Mouse (Mus musculus) T-helper 2 cell (primary cell): ENCODE measurements around the gene Hoxa5.

Experiments
- in situ Hi-C: fragments of 300-600 bp; cut with MboI, MseI; formaldehyde crosslinking; loops from one replicate; pipeline ENCODE4 v1.15.1; 2025; ENCODE audit warnings: high pct_unique_total_duplicates

Hoxa5 gene

DNA sequence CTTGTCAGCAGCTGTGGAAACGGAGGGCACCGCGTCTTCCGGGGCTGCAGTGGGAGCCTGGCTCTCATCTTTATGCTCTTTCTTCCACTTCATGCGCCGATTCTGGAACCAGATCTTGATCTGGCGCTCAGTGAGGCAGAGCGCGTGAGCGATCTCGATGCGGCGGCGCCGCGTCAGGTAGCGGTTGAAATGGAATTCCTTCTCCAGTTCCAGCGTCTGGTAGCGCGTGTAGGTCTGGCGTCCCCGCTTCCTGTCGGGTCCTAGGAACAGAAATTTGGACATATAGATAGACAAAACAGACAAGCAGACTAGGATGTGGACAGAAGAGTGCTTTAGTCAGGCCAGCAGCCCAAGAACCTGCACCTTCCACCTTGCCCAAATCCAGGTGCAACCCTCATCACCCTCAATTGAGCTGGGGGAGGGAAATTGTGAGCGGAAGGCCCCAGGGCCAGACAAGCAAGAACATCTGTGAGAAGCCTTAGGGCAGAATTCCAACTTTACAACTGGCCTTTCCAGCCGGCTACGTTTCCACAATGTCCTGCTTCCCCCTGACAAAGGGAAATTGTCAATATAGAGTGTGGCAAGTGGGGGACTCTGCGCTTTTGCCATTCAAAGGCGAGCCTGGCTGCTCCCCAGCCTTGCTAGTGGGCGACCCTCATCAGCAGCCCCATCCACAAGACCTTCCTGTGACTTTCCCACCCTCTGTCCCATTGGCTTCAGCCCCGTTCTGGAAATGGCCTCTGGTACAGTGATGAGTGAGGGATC, 11.6 kb upstream of the Hoxa5 start:
- in situ Hi-C loops = loop anchor here (5.0 kb wide), 1 partner anchor 36 kb away; no protein-coding TSS in a partner anchor

DNA sequence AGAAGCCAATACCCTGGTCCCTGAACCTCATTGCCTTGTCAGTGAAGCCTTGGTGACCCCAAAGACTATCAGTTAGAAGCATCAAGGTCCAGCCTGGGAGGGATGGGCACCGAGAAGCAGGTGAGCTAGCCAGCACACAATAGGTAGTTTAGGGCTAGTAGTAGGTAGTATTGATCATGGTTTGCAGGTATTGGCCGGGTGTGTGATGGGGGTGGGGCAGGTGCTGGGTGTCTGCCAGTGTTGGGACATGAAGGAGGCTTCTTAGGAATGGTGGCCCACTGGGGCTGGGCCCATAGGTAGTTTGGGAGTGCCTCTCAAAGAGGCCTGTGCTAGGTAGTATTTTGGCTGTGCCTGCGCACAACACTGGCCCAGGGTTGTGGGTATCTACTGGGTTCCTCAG, 10.7 kb upstream of the Hoxa5 start:
- in situ Hi-C loops = loop anchor here (5.0 kb wide), 1 partner anchor 37 kb away; no protein-coding TSS in a partner anchor

DNA sequence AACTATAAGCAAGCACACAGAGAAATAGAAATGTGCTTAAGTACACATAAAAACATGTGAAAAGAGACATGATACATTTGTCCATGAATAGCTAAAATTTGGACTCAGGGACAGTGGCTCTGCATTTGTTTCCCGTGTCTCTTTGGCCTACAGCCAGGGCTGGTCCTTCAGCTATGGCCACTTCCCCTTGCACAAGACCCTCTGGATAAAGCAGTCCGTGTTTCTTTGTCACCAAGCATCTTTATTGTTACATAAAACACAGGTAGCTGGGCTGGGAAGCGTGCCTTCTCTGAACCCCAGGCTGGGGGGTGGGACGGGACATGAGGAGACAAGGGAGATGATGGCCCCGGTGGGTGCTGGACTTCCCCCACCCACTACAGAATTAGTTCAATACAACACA, 9.9 kb upstream of the Hoxa5 start:
- in situ Hi-C loops = loop anchor here (5.0 kb wide), 1 partner anchor 197 kb away; no protein-coding TSS in a partner anchor

DNA sequence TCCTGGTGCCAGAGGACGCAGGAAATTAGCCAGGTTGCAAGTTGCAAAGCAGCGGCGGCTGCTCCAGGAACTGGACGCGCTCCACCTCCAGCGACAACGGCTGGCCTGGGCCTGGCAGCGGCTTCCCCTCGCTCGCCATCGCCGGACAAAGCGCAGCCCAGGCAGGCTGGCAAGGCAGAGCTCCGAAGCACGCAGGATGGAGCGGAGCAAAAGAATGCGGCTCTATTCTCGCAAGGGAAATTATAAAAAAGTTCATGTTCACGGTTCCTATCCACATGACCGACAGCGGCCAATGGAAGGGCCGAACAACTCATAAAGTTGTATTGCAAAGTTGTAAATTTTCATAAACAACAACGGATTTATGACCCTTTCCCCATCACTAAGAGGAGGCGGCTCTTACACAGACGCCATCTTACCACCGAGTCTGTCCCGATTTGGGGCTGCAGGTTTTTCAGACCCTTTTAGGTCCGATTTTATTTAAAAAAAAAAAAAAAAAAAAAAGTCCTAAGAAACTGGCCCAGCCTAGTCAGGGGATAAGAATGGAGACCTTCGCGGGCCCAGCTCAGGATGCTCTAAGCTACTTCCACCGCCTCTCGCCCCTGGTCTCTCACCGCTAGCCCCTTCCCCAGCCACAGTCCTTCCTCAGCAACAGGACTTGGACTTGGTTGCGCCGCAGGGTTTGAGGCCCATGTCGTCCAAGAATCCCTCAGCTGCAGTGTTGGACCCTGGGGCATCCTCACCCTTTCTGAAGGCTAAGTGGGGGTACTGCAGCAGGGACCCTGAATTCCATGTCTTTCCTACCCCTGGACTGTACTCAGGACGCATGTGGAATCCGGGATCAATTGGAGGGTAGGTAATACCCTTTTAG, 9.0 kb upstream of the Hoxa5 start, which contains the start of the genes Hoxa3 and Gm28308:
Gene Hoxa3, minus strand, starts transcription at position 218 of the 868 bp plus-strand sequence.
Gene Gm28308, minus strand, starts transcription at position 221 of the 868 bp plus-strand sequence.
- in situ Hi-C loops = loop anchor here (5.0 kb wide), 1 partner anchor 196 kb away; no protein-coding TSS in a partner anchor

DNA sequence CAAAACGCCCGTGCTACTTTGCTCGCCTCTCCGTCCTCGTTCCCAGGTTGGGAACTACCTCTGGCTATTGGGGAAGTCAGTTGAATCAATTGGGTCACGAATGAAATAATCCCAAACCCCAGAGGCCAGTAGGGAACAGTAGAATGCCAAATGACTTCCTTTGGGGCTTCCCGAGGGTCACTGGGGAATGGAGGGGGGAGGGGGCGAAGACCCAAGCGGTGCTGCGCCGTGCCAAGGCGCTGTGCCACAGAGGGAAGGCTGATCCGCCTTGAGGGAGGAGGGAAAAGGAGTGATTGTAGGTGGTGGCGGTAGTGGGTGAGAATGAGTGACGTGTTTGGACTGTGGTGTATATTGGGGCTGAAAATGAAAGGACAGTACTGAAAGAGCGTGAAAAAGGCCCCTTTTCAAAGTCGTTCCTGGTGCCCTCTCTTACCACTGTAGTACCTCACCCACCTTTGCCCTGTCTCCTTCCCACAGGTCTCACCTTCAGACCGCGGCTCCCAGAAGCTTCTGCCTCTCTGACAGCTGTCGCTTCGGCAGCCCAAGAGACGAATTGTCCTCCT, 8.2 kb upstream of the Hoxa5 start:
- in situ Hi-C loops = loop anchor here (5.0 kb wide), 1 partner anchor 195 kb away; no protein-coding TSS in a partner anchor

DNA sequence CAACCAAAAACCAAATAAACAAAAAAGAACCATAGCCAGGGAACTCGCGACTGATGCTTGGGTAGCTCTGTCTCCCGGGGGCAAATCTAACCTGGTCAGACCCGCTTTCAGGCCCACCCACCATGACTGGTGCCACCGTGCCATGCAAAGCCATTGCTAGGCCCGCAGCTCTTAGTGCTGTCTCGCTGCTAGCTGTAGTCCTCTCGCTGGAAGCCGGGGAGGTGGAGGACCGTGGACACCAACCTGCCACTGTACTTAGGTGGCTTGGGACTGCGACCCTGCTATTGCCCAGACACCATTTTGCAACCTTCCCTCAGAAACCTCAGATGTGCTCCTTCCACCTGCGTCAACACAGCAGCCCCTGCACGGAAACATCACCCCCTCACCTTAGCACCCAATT, 7.6 kb upstream of the Hoxa5 start:
- in situ Hi-C loops = loop anchor here (5.0 kb wide), 1 partner anchor 195 kb away; no protein-coding TSS in a partner anchor

DNA sequence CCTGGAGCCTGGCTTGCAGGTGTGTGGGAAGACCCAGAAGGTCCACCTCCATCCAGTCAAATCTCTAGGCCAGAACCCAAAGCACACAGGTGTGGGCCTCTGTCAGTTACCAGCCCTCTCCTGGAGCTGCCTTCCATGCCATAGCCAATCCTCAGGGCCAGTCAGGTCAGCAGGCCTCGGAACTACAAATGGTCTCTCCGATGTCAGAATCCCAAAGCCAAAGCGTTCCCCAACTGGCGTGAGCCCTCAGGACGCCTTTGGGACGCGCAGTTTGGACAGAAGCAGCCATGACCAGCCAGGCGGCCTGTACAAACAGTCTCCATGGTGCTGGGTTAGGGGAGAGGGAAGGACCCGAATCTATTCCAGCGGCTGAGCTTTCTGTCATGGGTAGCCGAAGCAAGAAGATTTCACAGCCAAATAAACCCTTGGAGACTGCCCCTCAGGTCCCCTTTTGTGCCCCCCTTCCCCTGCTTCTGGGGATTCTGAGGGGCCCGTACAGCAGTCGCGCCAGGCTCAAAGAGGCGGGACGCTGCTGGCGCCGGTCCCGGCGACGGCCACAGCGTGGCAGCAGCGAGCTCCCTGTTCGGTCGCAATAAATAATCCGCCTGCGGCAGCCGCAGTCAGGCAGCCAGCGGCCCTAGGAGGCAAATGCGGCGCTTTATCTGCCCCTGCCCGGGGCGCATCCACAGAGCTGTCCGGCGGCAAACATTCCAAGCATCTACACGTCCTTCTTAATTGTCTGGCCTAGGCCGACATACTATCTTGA, 7.0 kb upstream of the Hoxa5 start:
- in situ Hi-C loops = loop anchor here (5.0 kb wide), 1 partner anchor 194 kb away; no protein-coding TSS in a partner anchor

DNA sequence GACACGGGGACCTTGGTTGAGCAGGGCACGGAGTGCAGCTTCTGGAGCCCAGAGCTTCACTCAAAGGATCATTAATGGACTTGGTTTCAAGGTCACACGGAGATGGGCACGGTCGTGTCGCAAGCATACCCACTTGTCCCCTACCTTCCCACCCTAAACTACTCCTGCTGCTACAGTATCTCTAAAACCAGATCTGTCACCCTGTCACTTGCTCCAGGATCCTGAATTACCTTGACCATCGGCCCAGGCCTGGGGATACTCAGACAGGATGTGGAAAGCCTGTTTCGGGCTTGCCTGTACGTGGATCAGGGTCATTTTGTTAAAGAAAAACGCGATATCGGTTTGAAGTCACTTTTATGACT, 5.3 kb upstream of the Hoxa5 start:
- in situ Hi-C loops = loop anchor here (5.0 kb wide), 1 partner anchor 192 kb away; no protein-coding TSS in a partner anchor

DNA sequence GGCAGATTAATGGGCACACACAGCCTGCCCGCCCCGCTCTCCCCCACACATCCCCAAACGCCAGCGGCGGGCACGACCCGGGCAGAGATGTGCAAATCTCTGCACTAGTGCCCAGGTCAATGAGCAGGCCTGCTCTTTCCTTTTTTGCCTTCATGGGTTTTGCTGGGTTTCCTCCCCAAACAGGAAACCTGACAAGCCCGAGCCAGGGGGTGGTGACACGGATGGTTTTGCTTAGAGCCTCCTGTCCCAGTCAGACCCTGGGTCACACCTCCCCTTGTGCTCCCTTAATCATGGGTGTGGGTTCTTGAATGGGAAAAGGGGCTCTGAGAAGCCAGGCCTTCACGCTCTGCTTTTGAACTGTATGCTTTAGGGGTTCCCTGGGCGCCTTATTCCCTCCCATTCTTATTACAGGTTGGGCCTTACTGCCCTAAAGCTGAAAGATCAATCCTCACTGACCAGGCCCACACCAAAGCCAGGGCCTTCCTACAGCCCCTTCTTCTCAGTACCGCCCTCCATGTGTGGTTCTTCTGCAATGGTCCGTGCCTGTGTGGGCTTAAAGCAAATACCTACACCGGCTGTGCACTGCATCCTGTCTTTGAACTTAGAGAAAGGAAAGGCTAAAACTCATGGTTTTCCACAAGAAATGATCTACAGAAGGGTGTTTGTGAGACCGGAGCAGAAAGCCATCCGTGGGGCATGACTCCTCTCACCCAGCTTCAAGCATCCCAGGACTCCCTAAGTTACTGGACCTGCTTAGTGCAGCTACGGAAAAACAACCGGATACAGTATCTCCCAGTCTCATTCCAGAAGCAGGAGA, 4.7 kb upstream of the Hoxa5 start:
- in situ Hi-C loops = no loop called here

DNA sequence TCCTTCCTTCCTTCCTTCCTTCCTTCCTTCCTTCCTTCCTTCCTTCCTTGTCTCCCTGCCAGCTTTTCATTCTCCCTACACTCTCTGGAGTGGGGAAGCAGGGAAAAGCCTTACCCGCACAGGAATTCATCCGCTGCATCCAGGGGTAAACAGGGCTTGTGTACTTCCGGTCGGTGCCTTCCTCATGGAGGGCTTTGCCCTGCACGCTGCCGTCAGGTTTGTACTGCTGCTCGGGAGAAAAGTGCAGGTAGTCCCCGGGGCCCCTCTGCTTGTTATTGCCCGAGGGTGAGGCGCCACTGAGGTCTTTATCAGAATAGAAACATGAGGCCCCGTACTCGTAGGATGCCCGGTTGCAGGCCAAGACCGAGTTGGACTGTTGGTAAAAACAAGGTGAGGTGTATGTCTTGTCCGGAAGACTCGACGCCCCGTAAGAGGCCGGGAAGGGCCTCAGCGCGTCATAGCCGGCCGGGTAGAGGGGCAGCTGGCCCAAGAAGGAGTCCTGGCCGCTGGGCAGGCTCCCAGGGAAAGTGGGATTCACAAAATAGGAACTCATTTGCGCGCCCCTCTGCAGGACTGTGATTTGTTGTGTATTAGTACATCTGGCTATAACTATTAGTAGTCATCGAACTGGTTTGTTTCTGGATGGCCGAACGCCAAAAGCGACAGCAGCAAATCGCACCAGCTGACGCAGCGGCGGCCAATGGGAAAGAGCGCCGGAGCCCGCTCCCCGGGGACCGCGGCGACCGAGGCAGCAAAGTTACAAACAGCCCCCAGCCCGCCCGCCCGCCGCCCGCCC, 3.9 kb upstream of the Hoxa5 start, which contains the start of gene Hoxa6:
Gene Hoxa6, minus strand, starts transcription at position 651 of the 796 bp plus-strand sequence.
- in situ Hi-C loops = no loop called here

DNA sequence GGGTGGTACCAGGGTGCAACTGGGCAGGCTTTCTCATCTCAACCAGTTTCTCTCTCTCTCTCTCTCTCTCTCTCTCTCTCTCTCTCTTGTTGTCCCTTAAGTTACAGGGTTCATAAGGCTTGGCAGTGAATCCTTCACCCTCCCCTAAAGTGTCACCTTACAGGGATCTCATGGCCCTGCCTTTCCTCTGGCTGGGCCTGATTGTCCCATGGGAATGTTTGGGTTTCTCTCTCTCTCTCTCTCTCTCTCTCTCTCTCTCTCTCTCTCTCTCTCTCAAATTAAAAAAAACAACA, 3.2 kb upstream of the Hoxa5 start:
- in situ Hi-C loops = no loop called here

DNA sequence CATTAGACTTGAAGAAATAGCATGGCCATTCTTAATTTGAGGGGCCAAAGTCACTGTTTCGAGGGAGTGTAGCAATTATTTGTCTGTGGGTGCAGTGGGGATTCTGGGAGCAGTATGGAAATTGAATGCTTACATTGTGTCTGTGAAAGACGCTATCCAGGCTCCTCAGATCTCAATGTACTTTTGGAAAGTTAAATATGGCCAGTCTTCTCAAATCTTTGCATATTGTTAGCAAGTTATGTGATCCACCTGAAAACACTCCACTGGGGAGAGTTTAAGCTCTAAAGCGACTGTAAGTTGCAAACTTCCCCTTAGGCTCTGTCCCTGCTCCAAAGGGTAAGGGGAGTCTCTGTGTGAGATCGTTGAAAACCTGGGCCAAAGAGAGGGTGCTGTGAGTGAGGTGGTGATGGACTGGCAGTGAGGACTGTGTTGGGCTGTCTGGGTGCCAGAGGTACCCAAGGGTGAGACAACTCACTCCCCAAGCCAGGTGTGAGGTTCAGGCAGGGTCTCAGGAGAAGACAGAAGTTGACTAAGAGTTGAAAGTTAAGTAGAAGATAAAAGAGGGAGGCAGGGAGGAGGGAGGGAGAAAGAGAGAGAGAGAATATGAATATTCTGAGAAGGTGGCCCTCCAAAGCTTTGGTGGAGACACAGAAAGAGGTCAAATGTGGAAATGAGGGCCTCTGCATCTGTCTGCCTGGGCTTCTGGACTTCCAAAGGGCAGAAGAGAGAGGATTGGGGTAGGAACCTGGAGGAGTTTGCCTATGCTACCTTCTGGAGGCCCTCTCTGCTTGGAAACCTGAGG, 2.7 kb upstream of the Hoxa5 start:
- in situ Hi-C loops = no loop called here

DNA sequence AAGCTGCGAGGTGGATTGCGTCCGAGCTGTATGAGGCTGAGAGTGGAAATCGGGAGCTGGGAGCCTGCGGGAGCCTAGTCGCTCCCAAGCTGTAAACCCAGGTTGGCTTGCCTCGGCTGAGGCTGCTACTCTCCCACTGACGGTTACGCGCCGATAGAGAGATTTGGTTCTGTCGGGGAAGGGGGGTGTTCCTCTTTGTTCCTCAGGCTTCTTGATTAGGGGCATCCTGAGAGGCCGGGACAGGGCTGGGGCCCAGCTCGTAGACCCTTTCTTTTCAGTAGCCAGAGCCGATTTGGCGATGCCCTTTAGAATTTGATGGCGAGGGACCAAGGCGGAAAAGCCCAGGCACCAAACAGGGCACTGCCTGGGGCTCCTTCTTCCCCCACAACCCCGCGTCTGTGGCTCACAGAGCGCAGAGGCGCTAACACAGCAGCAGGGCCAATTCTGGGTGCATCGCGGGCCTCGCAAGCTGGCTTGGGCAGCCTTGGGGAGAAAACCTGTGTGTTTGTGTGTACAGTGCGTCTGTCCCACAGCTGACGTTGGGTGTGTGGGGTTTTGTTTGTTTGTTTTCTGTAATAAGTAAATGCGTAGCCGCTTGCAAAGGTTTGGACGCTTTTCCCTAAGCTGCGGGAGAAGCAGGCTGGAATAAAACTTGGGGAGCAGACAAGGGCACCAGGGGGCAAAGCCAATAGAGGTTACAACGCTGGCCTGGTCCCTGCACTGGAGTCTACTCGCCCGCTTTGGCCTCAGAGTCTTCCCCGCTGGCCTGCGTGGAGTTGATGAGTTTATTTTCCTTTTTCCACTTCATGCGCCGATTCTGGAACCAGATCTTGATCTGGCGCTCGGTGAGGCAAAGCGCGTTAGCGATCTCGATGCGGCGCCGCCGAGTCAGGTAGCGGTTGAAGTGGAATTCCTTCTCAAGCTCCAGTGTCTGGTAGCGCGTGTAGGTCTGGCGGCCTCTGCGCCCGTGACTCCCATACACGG, 1.5 kb upstream of the Hoxa5 start:
- in situ Hi-C loops = no loop called here

DNA sequence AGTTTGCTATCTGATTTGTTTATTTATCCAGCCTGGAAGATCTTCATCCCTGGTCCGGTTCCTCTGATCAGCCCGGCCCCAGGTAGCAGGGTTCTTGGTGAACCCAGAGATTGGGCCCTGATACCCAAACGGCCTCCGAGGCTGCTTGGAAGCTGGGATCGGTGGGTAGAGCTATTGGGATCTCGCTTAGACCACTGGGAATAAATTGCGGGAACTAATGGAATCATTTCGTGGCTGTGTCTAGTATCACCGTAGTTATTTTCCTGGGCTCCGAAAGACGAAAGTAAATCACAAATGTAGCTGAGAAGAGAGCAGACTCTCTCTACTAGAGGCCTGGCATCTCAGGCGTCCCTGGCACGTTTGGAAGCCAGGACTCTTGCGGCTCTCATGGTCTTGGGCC, 834 bp upstream of the Hoxa5 start:
- in situ Hi-C loops = no loop called here

DNA sequence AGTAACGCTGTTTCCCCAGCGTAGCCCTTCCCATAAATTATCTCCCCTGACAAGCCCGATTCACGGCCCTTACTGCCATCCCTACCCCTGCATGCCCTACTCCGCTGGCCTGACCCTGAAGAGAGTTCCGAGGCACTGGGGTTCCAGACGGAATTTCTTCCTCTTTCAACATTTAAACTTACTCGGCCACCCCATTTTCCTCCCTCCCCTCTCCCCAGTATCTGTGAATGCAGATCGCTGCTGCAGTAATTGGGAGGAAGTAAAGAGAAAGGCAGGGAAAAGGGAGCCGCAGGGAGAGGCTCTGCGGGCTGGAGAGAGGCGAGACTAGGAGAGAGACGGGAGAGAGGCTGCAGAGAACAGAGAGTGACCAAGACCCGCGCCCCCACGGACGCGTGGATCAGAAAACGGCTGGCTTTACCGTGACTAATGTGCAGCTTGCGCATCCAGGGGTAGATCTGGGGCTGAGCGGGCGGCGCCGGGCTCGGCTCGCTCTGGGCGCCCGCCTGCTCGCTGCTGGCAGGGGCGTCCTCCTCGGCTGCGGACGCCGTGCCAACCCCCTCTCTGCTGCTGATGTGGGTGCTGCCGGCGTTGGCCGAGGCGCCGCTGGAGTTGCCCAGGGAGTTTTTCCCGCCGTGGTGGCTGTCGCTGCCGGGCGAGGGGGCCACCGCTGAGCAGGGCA, 877 bp downstream of the Hoxa5 start:
- in situ Hi-C loops = no loop called here

DNA sequence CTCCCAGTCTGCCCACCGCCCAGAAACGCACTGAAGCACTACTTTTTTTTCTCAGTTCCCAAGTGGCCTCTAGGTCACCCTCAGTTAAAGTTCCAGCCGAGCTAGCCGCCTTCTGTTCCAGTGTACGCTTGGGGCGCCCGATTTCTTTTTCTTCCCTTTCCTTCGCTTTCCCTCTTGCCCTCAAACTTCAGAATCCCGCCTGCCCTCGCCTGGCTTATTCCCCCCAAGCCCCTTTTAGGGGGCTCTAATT, 1.3 kb downstream of the Hoxa5 start:
- in situ Hi-C loops = no loop called here
